Comparison of ENCODE assay signal across 15 mouse cellular contexts in the genomic region with DNA sequence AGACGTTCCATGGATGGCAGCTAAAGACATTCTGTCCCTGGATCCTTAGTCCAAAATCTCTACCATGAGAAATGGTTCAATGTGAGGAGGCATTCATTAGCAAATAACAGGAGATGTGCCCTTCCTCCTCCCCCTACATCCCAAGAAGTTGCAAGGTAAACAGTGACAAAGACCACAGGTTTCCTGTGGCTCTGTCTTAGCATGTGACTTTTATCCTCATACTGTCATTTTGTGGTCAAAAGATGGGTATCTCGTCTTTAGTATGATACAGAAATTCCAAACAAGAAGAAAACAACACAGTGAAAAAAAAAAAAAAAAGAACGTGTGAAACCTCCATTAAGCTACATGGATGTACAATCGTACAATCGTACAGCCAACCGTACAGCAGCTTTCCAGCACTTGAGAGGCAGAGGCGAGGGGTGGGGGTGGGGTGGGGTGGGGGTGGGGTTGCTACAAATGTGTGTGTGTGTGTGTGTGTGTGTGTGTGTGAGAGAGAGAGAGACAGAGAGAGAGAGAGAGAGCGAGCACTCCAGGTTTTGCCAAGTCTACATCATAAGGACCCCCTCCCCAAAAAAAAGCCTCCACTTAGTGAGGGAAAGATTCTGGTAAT. TPM values are rescaled to one million over a fixed set of nuclear protein-coding genes. Genes with fewer than 3 reads are reported as not detected.
A peak's percentile ranks its signal among the peaks of the same experiment; 100 is the strongest.
DNase-seq lines count a peak whose midpoint lies in the region; ATAC-seq and TF ChIP-seq lines count a peak whose summit lies in the region.
"Had no signal": no experiment of that assay in that cellular context is flagged by ENCODE, and none has a peak within 500 bp of the region (broad histone marks: within the 10 kb centered on the region; RNA-seq: fewer than 3 reads in every experiment).

No protein-coding gene starts in this region.

- 44% methylated on average over 8 of the region's 8 CpGs for WGBS in heart, embryonic 15.5 days
- WGBS in embryonic facial prominence, embryonic 13.5 days = 54% methylated on average over 8 of the region's 8 CpGs
- 77% methylated on average over 8 of the region's 8 CpGs for WGBS in limb, embryonic 14.5 days

- no peak for ATAC-seq in heart, embryonic 15.5 days (replicated peaks; ENCODE audit: insufficient number of reproducible peaks, insufficient read depth, low FRiP score, low read depth)
- ATAC-seq in embryonic facial prominence, embryonic 13.5 days (ENCODE audit: insufficient number of reproducible peaks, insufficient read depth, low FRiP score, low TSS enrichment, low read depth) = no peak
- ATAC-seq in limb, embryonic 14.5 days (ENCODE audit: low FRiP score, low read depth) = no peak
- ATAC-seq in megakaryocyte progenitor cell, adult 5-6 weeks (replicated peaks; ENCODE audit: poor library complexity) = no peak
- ATAC-seq: intestine, embryonic 16.5 days had no signal

- peaks cover 6% of the 10 kb centered on the region for H3K4me1 ChIP-seq in heart, embryonic 15.5 days (replicated peaks)
- peaks cover 14% of the 10 kb centered on the region for H3K4me1 ChIP-seq in embryonic facial prominence, embryonic 13.5 days
- H3K4me1 ChIP-seq in limb, embryonic 14.5 days (ENCODE audit: control insufficient read depth, insufficient read depth, low read length) = peaks cover 8% of the 10 kb centered on the region; the same call in 1 of the 2 replicates
- H3K4me1 ChIP-seq: stomach, embryonic 15.5 days had no signal

- H3K36me3 ChIP-seq in heart, embryonic 15.5 days = no peaks in the 10 kb centered on the region
- no peaks in the 10 kb centered on the region for H3K36me3 ChIP-seq in embryonic facial prominence, embryonic 13.5 days
- no peaks in the 10 kb centered on the region for H3K36me3 ChIP-seq in limb, embryonic 14.5 days (ENCODE audit: control insufficient read depth, insufficient read depth, low read length)
- H3K36me3 ChIP-seq: stomach, embryonic 15.5 days had no signal

- no peak overlapping the region for H3K9ac ChIP-seq in heart, embryonic 15.5 days
- no peak overlapping the region for H3K9ac ChIP-seq in embryonic facial prominence, embryonic 13.5 days
- H3K9ac ChIP-seq in limb, embryonic 14.5 days (ENCODE audit: low read depth, low read length, severe bottlenecking) = no peak overlapping the region
- H3K9ac ChIP-seq: stomach, embryonic 15.5 days had no signal

- peak overlapping the region; percentile 53 for H3K4me2 ChIP-seq in heart, embryonic 15.5 days
- peak overlapping the region; percentile 53 for H3K4me2 ChIP-seq in embryonic facial prominence, embryonic 13.5 days
- 0 out of 2 replicates have a peak overlapping the region, but pooled peaks have one; percentile 6 for H3K4me2 ChIP-seq in limb, embryonic 14.5 days (replicated peaks; ENCODE audit: low read depth, low read length, severe bottlenecking)

- H3K27me3 ChIP-seq in heart, embryonic 15.5 days = no peaks in the 10 kb centered on the region
- no peaks in the 10 kb centered on the region for H3K27me3 ChIP-seq in embryonic facial prominence, embryonic 13.5 days
- H3K27me3 ChIP-seq in limb, embryonic 14.5 days (ENCODE audit: control insufficient read depth, insufficient read depth, low read length) = no peaks in the 10 kb centered on the region
- H3K27me3 ChIP-seq: stomach, embryonic 15.5 days had no signal

- intact Hi-C loops in heart, postnatal 10 days (cut with DNase I) = no loop called here

- no peak for TF ChIP-seq POLR2A in limb, embryonic 14.5 days (IDR thresholded peaks at IDR 0.05; ENCODE audit: borderline replicate concordance, extremely low read depth, insufficient read depth, insufficient read length)

- peak overlapping the region; percentile 27 for H3K4me3 ChIP-seq in heart, embryonic 15.5 days
- H3K4me3 ChIP-seq in embryonic facial prominence, embryonic 13.5 days = peak overlapping the region; percentile 19; the same call in 1 of the 2 replicates
- H3K4me3 ChIP-seq in limb, embryonic 14.5 days (replicated peaks; ENCODE audit: low read length) = no peak overlapping the region
- H3K4me3 ChIP-seq: stomach, embryonic 15.5 days had no signal

- no peak for DNase-seq in heart, postnatal 10 days
- peak; percentile 31 for DNase-seq in 416B (ENCODE audit: low read depth)
- DNase-seq in limb, embryonic 14.5 days (ENCODE audit: low spot score) = no peak
- no peak for DNase-seq in frontal cortex, postnatal 14 days (ENCODE audit: low spot score in 2 of 2)
- DNase-seq: adrenal gland, postnatal 36 days; gastrocnemius, adult 2 months; kidney, postnatal 36 days; left cerebral cortex, postnatal 4 days; lung, postnatal 4 days; thymus, postnatal 4 days had no signal

- H3K9me3 ChIP-seq in heart, embryonic 15.5 days (replicated peaks) = no peaks in the 10 kb centered on the region
- no peaks in the 10 kb centered on the region for H3K9me3 ChIP-seq in embryonic facial prominence, embryonic 13.5 days
- no peaks in the 10 kb centered on the region for H3K9me3 ChIP-seq in limb, embryonic 14.5 days (ENCODE audit: control insufficient read depth, low read length)
- H3K9me3 ChIP-seq: stomach, embryonic 15.5 days had no signal

- no peak overlapping the region for H3K27ac ChIP-seq in heart, embryonic 15.5 days
- no peak overlapping the region for H3K27ac ChIP-seq in embryonic facial prominence, embryonic 13.5 days
- H3K27ac ChIP-seq in limb, embryonic 14.5 days (replicated peaks; ENCODE audit: low read depth, low read length) = no peak overlapping the region
- H3K27ac ChIP-seq: gastrocnemius, adult 2 months; stomach, embryonic 15.5 days had no signal

RNA-seq across cellular contexts. Expression of a gene that starts 26.8 kb away (rescaled TPM):
- polyA plus RNA-seq in heart, embryonic 15.5 days (2015; fragmentation: Nextera tagmentation; extraction: Ambion mirVana) = 24.4 and 28.0 TPM in 2 replicates
- total RNA-seq in heart, postnatal 10 days (2021) = 10 to 100 TPM; 45.9 to 47.3 TPM
- 33.5 and 33.6 TPM in 2 replicates for polyA plus RNA-seq in embryonic facial prominence, embryonic 13.5 days (2015; fragmentation: Nextera tagmentation; extraction: Ambion mirVana)
- 29.0 and 34.1 TPM in 2 replicates for polyA plus RNA-seq in limb, embryonic 14.5 days (2012; rRNA removed)
- polyA plus RNA-seq in limb, embryonic 14.5 days (2014; fragmentation: Nextera tagmentation; extraction: Ambion mirVana) = 39.1 and 47.6 TPM in 2 replicates
- total RNA-seq in megakaryocyte progenitor cell, adult 5-6 weeks (2015) = 71.7 and 80.6 TPM in 2 replicates
- 41.5 and 45.2 TPM in 2 replicates for total RNA-seq in megakaryocyte progenitor cell, adult 5-6 weeks (2017)
